Mouse (Mus musculus) erythroblast, adult 5-6 weeks (primary cell): Measurements from ENCODE around the gene Rbms3. TPM values are rescaled to one million over a fixed set of nuclear protein-coding genes. Genes with fewer than 3 reads are reported as not detected.

Source experiments
- ATAC-seq: replicated peaks from 2 replicates; pipeline ENCODE4 v1.8.0; 2016; ENCODE audit warnings: moderate number of reproducible peaks, mild to moderate bottlenecking, moderate TSS enrichment, inconsistent platforms; ENCODE audit not compliant: poor library complexity, low FRiP score, severe bottlenecking
- total RNA-seq, 2 experiments: library from RNA; stranded (forward) in 1 of 2; stranded (reverse) in 1 of 2; fragments of 150-400 nt in 1 of 2; fragments of 200-764, 138-1000 nt in 1 of 2; gene quantifications; 2 replicates each; pipeline versions ENCODE4 v1.2.3 to v1.2.4; 2015 to 2017; ENCODE audit warnings: low replicate concordance in 2 of 2

Gene Rbms3
- total RNA-seq (2015; ENCODE audit: low replicate concordance) (not detected in 2 replicates), total RNA-seq (2017; ENCODE audit: low replicate concordance) (not detected in 2 replicates)

DNA sequence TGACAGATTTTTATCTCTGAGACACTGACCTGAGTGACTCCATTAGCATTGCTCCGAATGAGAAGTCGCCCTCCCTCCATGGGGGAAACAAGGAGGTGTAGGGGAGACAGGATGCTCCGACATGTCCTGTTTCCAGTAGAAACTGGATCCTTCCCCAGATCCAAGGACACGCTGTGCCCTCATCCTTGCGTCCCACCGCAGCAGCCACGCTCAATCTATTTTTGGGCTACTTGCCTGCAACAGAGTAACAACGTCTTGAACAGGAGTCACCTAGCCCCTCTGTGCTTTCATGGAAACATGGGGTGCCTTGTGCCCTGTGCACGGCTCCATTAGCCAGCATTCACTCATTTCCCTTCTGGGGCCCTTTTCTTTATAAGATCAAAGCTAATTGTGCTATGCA is at the start of gene Rbms3:
Gene Rbms3, minus strand, starts transcription at position 143 of the 400 bp plus-strand sequence.
- no peak for ATAC-seq

DNA sequence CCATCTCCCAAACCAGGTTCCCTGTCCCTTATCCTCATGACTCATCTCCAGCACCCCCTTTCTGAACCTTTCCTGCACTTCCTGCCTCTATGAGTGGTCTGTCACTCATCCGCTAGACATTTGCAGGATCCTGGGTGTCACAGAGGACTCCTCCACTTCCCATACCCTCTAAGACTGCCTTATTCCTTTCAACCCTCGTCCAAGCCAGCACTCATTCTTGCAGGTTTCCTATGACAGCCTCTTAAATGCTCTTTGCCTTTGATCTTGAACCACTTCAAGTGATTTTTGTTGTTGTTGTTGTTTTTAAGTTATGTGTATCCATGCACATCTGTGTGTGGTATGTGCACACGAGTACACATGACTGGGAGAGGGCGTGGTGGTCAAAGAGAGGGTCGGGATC is 43.6 kb upstream of the Rbms3 start:
- no peak for ATAC-seq

DNA sequence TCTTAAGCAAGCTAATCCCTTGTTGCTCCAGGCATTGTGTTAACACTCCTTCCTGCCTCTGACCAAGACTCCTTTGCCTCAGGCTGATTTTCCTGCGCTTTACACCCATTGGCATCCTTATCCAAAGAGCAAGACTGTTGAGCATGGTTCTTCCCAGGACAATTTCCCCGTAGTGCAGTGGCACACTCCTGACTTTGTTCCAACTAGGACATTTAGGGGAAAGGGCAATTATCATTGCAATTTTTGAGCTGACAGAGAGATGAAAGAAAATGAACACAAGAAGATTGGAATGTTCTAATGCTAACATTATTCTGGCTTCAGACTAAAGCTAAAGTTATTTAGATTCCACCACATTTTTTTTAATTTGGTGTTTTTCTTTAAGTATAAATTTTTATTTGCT is 24.9 kb upstream of the Rbms3 start:
- no peak for ATAC-seq

DNA sequence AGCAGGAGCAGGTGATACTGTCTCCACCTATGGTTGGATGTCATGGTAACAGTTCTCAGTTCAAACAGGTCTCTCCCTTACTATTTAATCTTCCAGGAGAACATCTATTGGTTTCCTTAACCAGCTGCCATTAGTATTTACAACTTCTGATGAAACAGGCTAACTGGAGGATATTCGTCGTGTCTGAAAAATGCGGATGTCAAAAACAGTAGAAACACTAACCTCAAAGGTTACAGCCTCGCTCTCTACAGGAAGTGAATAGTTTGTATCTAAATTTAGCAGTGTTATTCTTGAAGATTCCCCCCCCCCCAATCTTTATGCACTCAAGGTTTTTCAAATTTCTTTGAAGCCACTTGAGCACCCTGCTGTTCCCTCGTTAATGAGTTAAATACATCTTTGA is 23.9 kb upstream of the Rbms3 start:
- no peak for ATAC-seq

DNA sequence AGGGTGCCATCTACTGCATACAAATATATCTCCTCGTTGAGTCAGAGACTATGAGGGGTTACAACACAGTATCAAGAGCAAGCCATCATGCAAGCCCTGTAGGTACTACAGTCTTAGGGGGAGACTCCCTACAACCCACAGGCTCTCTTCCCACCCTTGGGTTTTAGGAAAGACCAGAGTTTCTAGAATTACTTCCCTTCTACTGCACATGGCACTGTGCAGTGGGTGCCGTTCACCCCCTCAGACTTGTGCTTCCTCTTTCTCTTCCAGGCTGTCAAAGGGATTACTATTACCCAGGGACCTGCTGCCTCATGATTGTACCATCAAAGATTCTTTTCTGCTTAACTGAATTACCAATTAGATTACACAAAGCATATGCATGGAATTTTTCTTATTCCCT is 16.4 kb upstream of the Rbms3 start:
- ATAC-seq = no peak

DNA sequence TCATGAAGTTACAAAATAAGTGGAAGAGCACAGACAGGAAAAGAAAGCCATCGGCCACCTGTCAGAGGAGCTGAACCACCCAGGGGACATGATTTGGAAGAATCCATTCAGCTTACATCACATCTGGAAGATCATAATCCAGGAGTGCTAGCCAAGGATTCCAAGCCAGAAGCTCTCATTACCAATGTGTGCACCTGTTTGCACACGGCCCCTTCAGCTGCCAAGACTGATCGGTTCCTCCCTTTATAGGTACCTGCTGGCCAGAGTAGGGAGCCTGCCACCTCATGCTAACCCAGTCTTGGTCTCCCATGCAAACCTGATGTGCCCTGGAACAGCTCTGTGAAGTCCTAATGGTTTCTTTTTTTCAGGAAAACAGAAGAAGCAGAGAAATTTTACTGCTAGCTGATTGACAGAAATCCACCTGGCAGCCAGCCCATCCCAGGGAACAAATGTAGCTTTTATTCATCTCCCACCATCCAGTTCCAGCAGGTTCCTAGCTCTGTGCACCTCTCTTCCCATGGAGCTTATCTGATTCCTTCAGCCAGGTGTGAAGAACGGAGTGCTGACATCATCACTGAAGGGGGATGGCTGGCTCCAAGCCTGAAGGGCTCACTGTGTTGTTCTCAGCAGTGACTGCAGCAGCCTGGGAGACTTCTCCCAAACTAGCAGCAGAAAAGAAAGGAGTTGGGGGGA is 11.5 kb upstream of the Rbms3 start:
- ATAC-seq = no peak

DNA sequence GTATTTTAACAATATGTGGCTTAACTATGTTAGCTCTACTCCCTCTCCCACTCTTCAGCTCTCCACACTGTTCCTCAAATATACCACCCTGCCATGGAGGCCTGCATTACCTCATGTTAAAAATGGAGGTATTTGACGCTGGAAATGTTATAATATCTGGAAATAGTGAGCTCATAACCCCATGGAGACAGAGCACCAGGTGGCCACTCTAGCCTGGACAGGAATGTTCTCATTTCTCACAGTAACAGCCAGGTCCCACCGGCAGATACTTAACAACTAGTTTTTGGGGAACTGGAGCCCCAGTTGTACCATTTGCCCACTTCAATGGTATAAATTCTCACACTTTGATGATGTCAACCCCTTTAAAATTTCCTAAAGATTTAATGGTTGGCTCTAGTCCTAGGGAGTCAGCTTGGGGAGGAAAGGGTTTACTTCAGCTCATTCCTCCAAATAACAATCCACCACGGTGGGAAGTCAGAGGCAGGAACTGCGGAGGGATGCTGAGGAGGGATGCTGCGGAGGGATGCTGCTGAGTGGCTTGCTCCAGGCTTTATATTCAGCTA is 9.0 kb upstream of the Rbms3 start:
- no peak for ATAC-seq

DNA sequence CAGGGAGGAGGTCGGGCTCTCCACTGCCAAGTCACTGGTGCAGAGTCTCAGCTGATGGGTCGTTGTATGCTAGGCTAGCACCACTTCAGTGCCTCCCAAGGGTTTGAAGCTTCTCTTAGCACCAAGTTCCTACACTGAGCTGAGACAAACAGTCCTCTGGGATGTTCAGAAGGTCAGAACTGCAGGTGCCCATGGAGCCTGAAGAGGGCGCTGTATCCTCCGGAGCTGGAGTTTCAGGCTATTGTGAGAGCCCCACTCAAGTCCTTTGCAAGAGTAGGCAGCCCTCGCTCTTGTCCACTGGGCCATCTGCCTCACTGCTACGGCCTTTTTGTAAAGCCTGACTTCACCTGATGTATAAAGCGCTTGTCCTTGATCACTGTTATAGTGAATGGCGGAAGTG is 6.8 kb upstream of the Rbms3 start:
- ATAC-seq = no peak

DNA sequence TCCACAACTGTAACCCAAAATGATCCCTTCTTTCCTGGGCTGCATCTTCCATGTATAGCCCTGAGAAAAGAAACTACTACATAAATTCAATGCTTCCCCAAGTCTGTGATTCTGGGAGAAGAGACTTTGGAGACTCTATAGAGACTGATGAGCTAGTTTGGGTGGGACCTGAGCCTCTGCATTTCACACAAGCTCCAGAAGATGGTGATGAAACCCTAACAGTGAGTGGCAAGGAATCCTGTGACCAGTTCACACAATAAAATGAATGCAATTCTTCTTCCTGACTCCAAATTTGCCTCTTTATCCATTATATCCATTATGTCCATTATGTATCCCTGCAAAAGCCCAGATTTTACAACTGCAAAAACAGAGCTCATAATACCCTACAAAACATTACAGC is 2.5 kb downstream of the Rbms3 start:
- ATAC-seq = no peak

DNA sequence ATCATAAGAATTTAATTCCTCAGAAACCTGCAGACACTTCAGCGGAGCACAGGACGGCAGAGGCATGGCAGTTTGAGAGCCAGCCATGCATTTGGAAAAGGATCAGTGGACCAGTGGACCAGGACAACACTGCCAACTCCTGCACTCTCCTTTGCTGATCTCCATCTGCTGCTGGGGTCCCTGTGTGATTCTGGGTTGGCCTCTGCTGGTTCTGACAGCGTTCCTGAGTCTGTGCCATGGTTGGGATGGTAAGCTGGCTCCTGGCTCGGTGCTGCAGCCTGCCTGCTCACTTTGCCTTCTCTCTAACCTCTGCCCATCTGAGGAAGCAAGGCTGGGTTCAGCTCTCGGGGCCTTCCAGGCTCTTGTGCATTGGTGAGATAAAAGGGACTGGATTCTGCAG is 28.9 kb downstream of the Rbms3 start:
- no peak for ATAC-seq

DNA sequence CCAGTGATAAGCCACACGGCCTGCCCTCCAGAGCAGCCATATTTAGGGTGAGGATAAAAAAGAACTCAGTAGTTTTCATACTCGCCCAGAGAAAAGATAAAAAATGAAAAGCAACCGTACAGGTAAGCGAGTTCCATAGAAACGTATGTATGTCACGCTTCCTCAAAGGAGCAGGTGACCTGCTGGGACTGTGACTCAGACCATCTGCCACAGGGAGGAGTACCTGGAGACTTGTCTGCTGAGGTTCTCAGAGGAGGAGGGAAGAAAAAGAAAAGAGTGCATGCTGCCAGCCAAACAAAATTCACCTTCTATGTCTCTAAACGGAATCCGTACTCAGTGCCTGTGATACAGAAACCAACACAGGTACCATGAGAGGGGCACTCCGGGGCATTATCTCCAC is 30.4 kb downstream of the Rbms3 start:
- no peak for ATAC-seq

DNA sequence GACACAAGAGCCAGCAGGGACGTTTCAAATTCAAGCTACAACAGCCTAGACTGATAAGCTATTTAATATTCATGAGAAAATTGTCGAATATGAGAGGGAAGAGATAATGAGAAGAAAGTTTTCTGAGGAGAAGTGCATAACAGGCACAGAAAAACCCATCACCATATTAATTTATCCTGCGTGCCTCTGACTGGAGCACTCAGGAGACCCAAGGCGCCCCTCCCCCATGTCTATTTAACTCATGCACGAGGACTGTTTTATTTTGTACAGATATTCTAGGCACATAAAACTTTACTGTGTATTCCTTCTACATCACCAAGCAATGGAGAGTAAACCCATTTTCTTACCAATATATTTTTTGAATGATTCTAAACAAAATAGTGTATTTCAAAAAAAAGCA is 33.6 kb downstream of the Rbms3 start:
- ATAC-seq = no peak

DNA sequence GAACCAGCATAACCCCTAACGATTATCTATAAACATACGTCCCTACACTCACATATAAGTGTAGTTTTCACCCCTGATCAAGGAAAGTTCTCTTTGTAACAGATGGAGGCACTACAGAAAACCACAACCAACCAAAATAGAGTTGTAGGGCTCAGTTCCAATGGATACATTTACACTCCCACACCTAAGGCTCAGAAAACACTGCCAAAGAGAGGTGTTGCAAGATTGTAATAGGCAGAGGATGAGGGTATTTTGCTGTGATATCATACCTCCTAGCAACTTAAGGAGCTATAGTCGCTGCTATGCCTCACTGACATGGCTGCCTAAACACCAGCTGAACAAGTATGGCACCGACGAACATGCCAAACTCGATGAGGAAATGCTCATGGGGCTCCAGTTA is 44.4 kb downstream of the Rbms3 start:
- no peak for ATAC-seq

DNA sequence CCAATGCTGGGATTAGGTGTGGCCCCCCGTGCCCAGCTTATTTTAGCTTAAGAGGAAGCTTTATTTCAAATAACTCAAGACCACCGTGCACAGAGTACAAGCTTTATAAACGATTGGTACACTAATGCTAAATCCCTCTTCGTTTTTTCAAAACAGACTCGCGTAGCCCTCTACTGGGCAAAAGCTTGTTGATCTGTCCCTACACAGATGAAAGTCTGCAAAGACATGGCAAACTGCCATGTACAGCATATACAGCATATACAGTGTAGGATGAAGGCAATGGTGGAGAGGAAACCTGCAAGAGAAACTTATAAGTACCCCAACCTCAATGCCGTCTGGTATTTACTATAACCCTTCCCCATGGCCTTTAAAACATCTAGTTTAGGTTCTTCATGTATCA is 46.1 kb downstream of the Rbms3 start:
- no peak for ATAC-seq

DNA sequence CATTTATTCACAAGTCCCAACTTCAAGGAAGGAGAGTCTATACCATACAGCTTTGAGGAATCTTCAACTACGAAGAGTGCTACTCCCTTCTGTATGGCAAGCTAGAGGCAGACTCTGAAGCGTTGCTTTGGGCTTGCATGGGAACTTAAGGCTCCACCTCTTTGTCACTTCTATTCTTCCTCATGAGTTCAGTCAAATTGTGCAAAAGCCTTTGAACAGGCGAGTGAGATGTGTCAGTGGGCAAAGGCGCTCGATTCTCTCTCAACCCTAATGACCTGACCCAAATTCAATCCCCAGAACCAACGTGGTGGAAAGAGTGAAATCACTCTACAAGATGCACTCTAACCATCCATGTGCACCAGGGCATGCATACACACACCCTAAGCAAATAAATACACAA is 47.1 kb downstream of the Rbms3 start:
- ATAC-seq = no peak

DNA sequence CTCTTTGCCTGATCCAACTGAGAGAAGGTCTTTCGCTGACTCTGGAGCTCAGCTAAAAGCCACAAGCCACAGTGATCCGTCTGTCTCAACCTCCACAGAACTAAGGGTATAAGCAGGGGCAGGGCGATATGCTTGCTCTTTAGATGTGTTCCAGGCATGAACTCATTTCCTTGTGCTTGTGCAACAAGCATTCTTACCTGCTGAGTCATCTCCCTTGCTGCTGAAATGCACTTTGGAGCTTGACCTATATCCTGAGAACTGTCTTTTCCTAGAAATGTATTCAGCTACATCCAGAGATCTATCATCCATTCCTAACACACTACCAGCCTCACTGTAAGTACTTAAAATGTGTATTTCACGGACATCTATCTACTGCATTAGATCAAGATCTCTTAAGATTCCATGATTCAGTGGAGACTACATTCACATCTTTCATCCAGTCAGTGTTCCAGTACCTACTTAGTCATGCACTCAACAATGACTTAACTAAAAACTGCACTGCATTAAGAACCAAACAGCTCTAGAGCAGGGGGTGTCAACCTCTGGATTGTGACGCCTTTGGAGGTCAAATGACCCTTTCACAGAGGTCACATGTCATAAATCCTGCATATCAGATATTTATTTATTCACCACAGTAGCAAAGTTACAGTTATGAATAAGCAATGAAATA is 58.4 kb downstream of the Rbms3 start:
- no peak for ATAC-seq

DNA sequence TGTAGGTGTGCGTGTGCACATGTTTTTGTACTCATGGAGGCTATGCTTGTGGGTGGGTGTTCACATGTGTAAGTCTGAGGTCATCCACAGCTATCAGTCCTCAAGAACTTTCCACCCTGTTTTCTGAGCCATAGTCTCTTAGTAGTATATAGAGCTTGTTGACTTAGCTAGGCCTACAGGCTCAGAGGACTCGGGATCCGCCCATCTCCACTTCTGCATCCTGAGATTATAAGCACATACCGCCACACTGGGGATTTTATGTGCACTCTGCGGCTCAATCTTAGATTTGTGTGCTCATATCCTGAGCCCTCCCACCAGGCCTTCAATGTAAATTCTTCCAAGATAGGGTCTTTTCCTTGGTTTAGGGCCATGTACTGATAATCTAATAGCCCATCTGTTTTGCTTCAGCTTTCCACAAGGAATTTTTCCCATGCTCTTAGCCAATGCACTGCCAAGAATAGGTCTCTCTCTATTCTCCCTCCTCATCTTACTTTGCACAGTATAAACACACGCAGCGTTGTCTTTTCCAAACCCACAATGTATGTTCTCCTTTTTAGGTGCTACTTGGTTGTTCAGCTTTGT is 59.4 kb downstream of the Rbms3 start:
- no peak for ATAC-seq

DNA sequence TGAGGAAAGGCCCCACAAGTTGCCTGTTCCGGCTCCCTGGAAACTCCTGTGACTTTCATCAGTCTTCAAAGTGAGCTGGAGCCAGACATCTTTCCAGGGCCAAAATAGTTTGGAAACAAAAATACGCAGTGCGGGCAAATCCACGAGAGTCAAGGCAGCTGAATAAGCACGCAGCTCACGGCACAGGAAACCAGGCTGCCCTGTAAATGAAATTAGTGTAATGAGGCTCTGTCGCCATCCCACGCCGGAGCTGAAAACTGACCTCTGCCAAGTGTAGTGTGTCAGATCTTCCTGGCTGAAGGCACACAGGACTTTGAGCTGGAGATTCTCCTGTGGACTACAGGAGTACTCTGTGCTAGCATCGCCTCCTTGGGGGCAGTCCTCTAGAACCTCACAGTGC is 63.4 kb downstream of the Rbms3 start:
- no peak for ATAC-seq

DNA sequence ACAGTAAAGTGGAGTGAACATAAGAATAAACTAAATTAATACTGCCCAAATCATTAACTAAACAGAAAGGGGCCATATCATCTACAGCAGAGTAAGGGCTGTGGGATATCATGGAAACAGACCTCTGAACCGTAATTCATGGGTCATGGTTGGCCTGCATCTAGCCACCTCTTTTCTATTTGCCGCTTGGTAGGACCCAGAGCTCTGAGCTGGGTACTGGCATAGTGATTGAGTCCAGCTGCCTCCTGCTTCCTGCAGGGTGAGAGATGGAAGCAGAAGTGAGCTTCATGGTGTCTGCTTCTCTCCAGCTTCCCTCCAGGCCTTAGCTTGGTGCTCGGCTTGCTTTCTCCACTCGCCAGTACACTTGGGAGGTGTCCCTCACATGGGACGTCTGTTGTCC is 71.2 kb downstream of the Rbms3 start:
- ATAC-seq = no peak

DNA sequence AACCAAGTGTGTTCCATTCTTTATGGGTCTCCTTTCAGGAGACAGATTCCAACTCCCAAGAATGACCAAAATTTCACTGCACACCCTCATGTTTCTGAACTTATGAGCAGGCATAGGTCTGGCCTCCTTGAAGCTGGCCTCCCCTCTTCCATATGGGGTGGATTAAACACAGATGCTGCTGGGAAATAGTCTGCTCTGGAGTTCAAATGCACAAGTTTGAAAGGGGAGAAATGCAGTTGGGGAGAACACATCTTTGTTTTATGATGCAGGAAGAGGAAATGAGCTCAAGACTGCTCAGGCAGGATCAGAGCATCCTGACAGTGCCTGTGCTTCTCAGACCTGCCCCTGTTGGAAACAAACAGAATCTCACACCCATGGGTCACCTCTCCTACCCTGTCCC is 75.4 kb downstream of the Rbms3 start:
- no peak for ATAC-seq

DNA sequence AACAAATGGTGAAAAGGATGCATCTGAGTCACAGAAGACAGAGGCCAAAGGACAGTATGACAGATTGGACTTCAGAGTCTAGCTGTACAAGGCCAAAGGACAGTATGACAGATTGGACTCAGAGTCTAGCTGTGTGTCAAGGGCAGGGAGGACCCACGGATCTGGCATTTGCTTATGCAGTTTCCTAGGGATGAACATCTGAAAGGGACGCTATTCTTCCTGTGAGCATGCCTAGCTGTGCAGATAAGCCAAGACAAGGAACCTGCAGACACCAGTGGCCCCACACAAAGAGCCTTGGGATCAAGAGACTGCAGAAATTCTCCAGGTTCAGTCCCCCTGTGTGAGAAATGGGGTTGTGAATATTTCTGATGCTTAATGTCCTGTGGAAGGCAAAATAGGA is 100.4 kb downstream of the Rbms3 start:
- ATAC-seq = no peak
